Mouse (Mus musculus) kidney, embryonic 15.5 days (tissue): Measurements from ENCODE around the gene Prpsap1. TPM values are rescaled to one million over a fixed set of nuclear protein-coding genes. Genes with fewer than 3 reads are reported as not detected.

Source experiments
- ATAC-seq: fragments of 200-750 bp; cut with Nextera tagmentation; replicated peaks from 2 replicates; pipeline ENCODE4 v1.8.0; 2017; ENCODE audit warnings: moderate TSS enrichment; ENCODE audit not compliant: low FRiP score
- H3K27ac ChIP-seq: fragments of 300-500 bp; sonication (generic); 2 replicates; pipeline ENCODE4 v1.5.1; 2015; ENCODE audit warnings: mild to moderate bottlenecking, inconsistent platforms
- H3K27me3 ChIP-seq: fragments of 300-500 bp; sonication (generic); 2 replicates; pipeline ENCODE4 v1.6.1; 2015; ENCODE audit warnings: inconsistent platforms
- H3K36me3 ChIP-seq: fragments of 300-500 bp; sonication (generic); 2 replicates; pipeline ENCODE4 v1.6.1; 2015; ENCODE audit warnings: inconsistent platforms
- H3K4me1 ChIP-seq: fragments of 300-500 bp; sonication (generic); 2 replicates; pipeline ENCODE4 v1.6.1; 2015; ENCODE audit warnings: inconsistent platforms
- H3K4me2 ChIP-seq: fragments of 300-500 bp; sonication (generic); 2 replicates; pipeline ENCODE4 v1.6.1; 2015; ENCODE audit warnings: moderate library complexity, mild to moderate bottlenecking, inconsistent platforms
- H3K4me3 ChIP-seq: fragments of 300-500 bp; sonication (generic); replicated peaks from 2 replicates; pipeline ENCODE4 v1.5.1; 2015; ENCODE audit warnings: mild to moderate bottlenecking, inconsistent platforms
- H3K9ac ChIP-seq: fragments of 300-500 bp; sonication (generic); 2 replicates; pipeline ENCODE4 v1.6.1; 2015; ENCODE audit warnings: mild to moderate bottlenecking, inconsistent platforms
- H3K9me3 ChIP-seq: fragments of 300-500 bp; sonication (generic); replicated peaks from 2 replicates; pipeline ENCODE4 v1.6.1; 2016; ENCODE audit warnings: inconsistent platforms
- WGBS: fragments of 180-500 bp; shearing (Covaris S2); methylation state at CpG from one replicate; pipeline ENCODE4 v1.1.7; 2015; ENCODE audit warnings: mixed read lengths; 5-methylcytosine and 5-hydroxymethylcytosine counted together
- polyA plus RNA-seq: library from polyadenylated mRNA; unstranded; fragments of >200 nt; fragmentation: Nextera tagmentation; extraction: Ambion mirVana; gene quantifications from 2 replicates; pipeline ENCODE4 v1.2.1, GENCODE M21; 2015

Gene Prpsap1
- polyA plus RNA-seq, 1 experiment from 2014 or later: 208 TPM

DNA sequence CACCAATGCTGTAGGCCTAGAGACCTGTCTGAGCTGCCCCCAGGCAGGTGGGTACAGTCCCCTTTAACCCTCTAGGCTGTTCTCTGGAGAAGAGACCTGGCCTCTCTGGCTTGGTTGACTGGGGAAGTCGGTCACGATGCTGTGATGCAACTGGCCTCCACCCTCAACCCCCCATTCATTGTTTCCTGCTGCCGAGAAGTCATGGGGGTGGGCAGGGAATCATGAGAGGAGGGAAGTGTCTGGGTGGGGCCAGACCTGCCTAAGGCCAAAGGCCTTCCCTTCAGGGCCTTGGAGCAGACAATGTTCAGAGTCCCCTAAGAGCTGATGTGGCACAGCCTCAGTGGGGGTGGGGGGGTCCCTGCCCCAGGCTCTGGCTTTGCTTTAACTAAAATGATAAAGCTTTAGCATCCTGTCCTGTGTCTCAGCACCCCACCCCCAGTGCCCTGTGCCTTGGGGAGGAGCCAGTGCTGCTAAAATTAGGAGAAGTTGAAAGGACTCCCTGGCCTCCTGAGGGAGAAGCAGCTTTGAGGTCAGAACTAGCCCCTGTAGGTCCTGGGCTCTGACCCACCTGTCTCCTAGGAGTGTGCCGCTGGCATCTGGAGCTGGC is 57.2 kb downstream of the Prpsap1 start:
- Histone ChIP-seq H3K27me3 (no peaks in the 10 kb centered on the region), H3K4me1 (peaks cover 57% of the 10 kb centered on the region), H3K9me3 (no peaks in the 10 kb centered on the region), H3K4me2 (peak overlapping the region; percentile 67), H3K4me3 (peak overlapping the region; percentile 91; the same call in 1 of the 2 replicates), H3K36me3 (peaks cover 34% of the 10 kb centered on the region), H3K27ac (peak overlapping the region; percentile 94; the same call in 1 of the 2 replicates), H3K9ac (peak overlapping the region; percentile 0; the same call in 1 of the 2 replicates)
- no peak for ATAC-seq
- WGBS: 46% methylated on average over 4 of the region's 4 CpGs

DNA sequence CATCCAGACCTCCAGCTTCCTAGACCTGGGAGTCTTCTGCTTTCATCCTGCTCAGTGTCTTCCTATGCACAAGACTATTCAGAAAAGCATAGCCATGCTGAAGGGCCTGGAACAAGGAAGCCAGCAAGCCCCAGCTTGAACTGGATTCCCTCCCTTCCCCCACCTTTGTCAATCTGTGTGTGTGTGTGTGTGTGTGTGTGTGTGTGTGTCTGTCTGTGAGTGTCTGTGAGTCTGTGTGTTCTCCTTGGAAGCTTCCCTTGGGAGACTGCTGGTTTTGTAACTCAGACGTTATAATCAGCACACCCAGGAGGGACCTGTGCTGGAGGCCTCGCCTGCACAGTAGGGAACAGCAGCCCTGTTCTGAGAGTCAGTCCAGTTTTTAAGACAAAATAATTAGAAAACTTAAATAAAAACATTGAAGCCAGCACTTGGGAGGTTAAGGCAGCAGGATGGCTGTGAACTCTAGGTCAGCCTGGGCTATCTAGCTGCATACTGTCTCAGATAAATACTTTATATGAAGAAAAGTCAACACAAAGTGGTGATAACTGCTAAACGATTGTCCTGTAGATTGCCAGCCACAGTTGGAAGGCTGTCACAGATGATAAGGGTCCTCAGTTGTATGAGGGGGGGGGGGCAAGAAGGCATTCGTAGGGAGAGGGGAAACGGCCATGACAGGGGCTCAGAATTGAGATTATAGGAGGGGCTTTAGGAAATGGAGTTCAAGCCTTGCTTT is 57.8 kb downstream of the Prpsap1 start:
- Histone ChIP-seq H3K4me3 (peak overlapping the region; percentile 91), H3K36me3 (peaks cover 34% of the 10 kb centered on the region), H3K9me3 (no peaks in the 10 kb centered on the region), H3K4me2 (peak overlapping the region; percentile 67), H3K4me1 (peaks cover 59% of the 10 kb centered on the region), H3K27me3 (no peaks in the 10 kb centered on the region), H3K9ac (peak overlapping the region; percentile 0; the same call in 1 of the 2 replicates), H3K27ac (peak overlapping the region; percentile 94)
- 61% methylated on average over 5 of the region's 5 CpGs for WGBS
- ATAC-seq: no peak

DNA sequence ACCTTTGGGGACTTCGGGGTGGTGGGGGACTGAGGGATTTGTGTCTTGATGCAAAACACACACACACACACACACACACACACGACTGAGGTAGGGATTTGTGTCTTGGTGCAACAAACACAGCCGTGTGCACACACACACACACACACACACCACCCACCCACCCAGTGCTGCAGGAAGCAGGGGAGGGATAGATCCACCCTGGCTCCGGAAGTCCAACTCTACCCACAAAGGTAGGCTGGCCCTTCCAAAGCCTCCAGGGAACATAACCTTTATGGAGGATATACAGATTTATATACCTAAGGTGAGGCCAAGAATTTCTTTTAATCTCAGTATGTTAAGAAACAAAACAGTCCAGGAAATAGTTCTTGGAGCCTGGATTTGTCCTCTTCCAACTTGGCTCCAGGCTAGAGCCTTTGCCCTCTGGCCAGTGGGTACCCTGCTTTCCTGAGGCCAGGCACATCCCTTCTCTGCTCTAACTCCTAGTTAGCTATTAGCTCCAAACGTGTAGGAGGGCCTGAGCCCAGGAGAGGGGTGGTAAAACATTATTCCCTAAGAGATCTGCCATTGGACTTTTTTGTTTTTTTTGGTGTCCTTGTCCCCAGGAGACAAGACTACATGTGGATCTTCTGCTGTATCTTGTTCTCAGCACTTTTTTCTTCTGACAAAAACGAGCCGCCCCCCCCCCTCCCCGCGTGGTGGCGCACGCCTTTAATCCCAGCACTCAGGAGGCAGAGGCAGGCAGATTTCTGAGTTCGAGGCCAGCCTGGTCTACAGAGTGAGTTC is 58.8 kb downstream of the Prpsap1 start:
- H3K4me3 ChIP-seq: peak overlapping the region; percentile 91
- H3K9me3 ChIP-seq: no peaks in the 10 kb centered on the region
- H3K36me3 ChIP-seq: peaks cover 34% of the 10 kb centered on the region
- no peak for ATAC-seq
- H3K4me1 ChIP-seq: peaks cover 55% of the 10 kb centered on the region
- peak overlapping the region; percentile 89 for H3K9ac ChIP-seq
- no peaks in the 10 kb centered on the region for H3K27me3 ChIP-seq
- peak overlapping the region; percentile 67 for H3K4me2 ChIP-seq
- peak overlapping the region; percentile 94 for H3K27ac ChIP-seq
- 44% methylated on average over 12 of the region's 12 CpGs for WGBS

DNA sequence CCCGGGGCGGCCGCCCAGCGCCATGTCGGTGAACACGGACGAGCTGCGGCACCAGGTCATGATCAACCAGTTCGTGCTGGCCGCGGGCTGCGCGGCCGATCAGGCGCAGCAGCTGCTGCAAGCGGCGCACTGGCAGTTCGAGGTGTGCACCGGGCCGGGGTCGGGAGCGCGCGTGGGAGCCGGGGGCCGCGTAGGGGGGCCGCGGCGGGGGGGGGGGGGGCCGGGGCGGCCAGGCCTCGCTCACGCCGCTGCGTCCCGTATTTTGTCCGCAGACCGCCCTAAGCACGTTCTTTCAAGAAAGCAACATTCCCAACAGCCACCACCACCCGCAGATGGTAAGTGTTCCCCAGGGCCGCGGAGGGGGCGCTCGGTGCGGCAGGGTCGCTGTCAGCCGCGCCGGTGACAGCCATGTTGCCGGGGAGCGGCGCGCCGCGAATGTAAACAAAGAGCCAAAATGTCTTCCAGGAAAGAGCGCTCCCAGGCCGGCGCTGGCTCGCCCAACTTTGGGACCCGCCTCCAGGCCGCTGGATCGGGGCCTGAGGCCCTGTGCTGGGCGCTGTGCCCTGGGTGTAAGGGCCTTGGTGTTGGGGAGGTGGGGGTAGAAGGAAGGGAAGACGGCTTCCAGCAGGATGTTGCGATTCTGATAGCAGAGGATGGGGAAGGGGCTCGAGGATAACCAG is 59.6 kb downstream of the Prpsap1 start:
- H3K4me2 ChIP-seq: peak overlapping the region; percentile 67
- H3K4me1 ChIP-seq: peaks cover 52% of the 10 kb centered on the region
- H3K27me3 ChIP-seq: no peaks in the 10 kb centered on the region
- peak overlapping the region; percentile 94 for H3K27ac ChIP-seq
- H3K4me3 ChIP-seq: peak overlapping the region; percentile 91
- peaks cover 29% of the 10 kb centered on the region for H3K36me3 ChIP-seq
- 0% methylated on average over 57 of the region's 67 CpGs for WGBS
- no peaks in the 10 kb centered on the region for H3K9me3 ChIP-seq
- H3K9ac ChIP-seq: peak overlapping the region; percentile 89
- ATAC-seq: peak; percentile 15

DNA sequence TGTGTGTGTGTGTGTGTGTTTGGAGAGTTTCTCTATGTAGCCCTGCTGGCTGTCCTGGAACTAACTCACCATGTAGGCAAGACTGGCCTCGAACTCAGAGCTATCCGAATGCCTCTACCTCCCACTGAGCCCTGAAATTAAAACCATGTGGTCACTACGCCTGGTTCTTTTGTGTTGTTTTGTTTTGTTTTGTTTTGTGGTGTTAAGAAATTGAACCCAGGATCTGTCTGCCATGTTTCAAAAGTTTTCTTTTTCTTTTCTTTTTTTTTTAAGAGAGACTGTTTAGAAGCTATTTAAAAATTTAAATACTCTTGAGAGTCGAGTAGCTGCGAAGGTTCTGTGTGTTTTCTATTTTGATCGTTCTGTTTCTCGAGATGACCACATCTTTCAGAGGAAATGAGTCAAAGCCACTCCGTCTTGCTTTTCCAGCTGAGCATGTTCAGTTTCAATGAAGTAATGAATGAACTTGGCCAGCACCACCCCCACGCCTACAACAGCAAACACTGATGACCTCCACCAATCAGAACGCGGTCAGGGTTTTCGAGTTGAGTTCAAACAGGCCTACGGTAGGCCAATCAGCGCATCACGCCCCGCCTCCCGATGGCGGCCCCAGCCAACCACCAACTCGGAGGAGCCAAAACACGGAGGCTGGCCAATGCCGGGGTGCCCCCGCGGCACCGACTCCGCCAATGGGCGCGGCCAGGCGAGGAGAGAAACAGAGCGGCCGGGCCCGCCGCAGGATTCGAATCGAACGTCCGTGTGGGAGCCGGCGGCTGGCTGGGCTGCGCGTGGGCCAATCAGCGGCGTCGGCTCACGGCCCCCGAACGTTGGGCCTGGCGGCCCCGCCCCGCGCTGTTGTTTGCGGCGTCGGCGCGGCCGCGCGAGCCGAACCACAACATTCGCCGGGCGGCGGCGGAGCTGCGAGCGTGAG is 60.4 kb downstream of the Prpsap1 start, which contains the start of gene Ubald2:
Gene Ubald2 (plus strand): TSS at position 739 of the 931 bp plus-strand sequence.
- peak within 1 kb of the TSS; percentile 89 for H3K9ac ChIP-seq
- peak within 1 kb of the TSS; percentile 67 for H3K4me2 ChIP-seq
- 2% methylated on average over 65 of the region's 66 CpGs for WGBS
- peak; percentile 96 for ATAC-seq
- peak within 1 kb of the TSS; percentile 91 for H3K4me3 ChIP-seq
- peak within 1 kb of the TSS; percentile 94 for H3K27ac ChIP-seq
- H3K27me3 ChIP-seq: no peaks in the 10 kb centered on the region
- peaks cover 22% of the 10 kb centered on the region for H3K36me3 ChIP-seq
- peaks cover 55% of the 10 kb centered on the region for H3K4me1 ChIP-seq
- no peaks in the 10 kb centered on the region for H3K9me3 ChIP-seq

DNA sequence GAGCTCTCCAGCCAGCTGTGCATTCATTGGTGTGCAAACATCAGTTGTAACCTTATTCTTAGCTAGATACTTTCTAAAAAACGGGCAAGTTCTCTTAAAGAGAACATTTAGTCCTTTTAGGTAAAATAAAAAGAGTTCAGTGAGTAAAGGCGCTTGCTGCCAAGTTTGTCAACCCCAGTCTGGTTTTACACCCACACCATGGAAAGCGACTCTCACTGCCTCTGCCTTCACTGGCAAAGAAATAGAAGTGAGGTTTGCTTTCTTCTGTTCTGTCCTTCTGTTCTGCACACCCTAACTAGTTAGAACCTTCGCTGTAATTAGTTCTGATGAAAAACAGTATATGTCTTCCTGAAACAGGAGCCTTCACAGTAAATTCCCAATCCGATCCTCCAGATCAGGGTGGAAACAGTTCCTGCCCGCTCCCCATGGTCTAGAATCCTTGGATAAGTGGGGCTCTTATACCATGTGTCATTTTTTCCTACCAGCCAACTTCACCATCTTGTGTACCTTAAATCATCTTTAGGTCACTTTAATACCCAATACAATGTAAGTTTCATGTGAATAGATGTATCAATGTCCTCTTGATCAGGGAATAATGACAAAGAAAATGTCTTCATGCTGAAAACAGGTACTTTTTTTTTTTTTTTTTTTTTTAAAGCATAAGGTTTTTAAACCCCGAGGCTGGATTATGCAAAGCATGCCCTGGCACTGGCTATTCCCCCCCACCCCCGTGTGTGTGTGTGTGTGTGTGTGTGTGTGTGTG is 61.2 kb downstream of the Prpsap1 start:
- Histone ChIP-seq H3K4me3 (no peak overlapping the region), H3K36me3 (peaks cover 21% of the 10 kb centered on the region), H3K9ac (no peak overlapping the region), H3K9me3 (no peaks in the 10 kb centered on the region), H3K4me1 (peaks cover 58% of the 10 kb centered on the region), H3K27me3 (no peaks in the 10 kb centered on the region), H3K4me2 (peak overlapping the region; percentile 50), H3K27ac (peak overlapping the region; percentile 94; the same call in 1 of the 2 replicates)
- no peak for ATAC-seq
- 72% methylated on average over 8 of the region's 8 CpGs for WGBS

DNA sequence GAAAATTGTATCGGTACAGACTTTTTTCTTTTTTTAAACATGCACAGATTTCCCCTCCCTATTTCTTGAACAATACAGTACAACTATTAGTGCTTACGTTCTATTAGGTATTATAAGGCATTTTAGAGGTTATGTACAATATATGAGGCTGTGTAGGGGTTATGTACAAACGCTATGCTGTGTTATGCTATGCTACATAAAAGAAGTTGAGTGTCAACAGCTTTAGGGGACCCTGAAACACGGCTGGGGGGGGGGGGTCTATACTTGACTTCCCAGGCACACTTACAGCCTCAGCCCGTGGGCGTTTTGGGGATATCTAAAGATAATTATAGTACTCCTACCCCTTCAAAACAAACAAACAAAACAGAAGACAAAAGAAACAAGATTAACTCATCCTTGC is 61.9 kb downstream of the Prpsap1 start:
- Histone ChIP-seq H3K4me2 (no peak overlapping the region), H3K36me3 (peaks cover 15% of the 10 kb centered on the region), H3K9ac (no peak overlapping the region), H3K4me3 (no peak overlapping the region), H3K27me3 (no peaks in the 10 kb centered on the region), H3K9me3 (no peaks in the 10 kb centered on the region), H3K27ac (peak overlapping the region; percentile 61; the same call in 1 of the 2 replicates), H3K4me1 (peaks cover 51% of the 10 kb centered on the region)
- WGBS: 72% methylated on average over 6 of the region's 6 CpGs
- no peak for ATAC-seq

DNA sequence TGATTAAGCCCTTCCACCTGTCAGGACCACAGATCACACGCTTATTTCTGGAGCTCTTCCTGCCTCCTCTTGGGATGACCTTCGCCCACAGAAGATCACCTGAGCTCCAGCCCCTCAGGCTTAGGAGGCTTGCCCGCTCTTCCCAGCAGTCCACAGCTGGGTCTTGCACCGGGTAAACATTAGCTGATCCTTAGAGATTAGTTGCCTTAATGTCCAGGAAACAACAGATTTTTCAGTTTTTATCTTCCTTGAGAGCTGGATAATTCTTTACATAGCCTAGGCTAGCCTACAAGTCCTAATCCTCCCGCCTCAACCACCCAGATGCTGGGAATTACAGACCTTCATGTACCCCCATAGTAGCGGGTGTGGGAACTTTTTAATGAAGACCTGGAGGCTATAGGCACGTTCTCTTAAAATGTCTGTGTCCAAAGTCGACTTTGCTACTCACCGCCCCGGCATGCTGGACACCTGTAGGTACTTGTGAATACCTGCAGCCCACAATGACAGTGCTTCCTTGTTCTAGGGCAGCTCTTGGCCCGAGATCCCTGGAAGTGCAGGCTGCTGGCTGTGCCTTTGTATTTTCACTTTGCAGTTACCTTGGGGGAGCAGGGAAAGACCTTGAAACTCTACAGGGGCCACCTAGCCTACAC is 62.4 kb downstream of the Prpsap1 start:
- Histone ChIP-seq H3K9me3 (no peaks in the 10 kb centered on the region), H3K4me1 (peaks cover 45% of the 10 kb centered on the region), H3K27me3 (no peaks in the 10 kb centered on the region), H3K4me2 (peak overlapping the region; percentile 36; the same call in 1 of the 2 replicates), H3K4me3 (no peak overlapping the region), H3K9ac (no peak overlapping the region), H3K27ac (peak overlapping the region; percentile 61; the same call in 1 of the 2 replicates), H3K36me3 (peaks cover 9% of the 10 kb centered on the region)
- 56% methylated on average over 11 of the region's 11 CpGs for WGBS
- no peak for ATAC-seq

DNA sequence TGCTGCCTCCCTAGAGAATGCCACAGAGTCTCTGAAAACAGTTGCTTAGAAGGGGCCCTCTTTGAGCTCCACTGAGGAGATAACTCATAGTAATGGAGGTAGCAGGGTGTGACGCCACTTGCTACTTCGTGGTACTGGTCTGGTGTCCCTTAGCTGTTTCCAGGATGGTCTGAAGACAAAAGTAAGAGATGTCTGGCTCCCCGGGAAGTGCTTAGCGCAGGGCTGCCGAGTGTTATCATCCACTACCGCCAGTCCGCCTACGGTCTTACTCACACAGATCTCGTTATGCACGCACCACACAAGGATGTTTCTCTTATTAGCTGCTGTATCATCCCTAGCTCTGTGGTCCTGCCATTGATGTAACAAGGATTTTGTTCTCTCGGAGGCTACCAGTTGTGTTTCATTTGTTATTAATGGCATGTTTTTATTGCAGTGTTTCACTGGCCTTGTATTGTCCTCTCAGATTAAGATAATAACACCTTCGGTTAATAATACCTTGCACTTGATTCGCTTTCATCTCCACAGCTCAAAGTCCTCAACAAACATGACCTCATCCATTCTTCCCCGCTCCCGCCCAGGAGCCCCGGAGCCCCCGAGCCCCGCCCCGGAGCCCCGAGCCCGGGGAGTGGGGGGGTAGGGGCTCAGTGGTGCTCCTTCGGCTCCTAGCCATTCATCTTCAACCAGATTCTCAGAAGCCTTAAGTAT is 63.1 kb downstream of the Prpsap1 start:
- no peaks in the 10 kb centered on the region for H3K9me3 ChIP-seq
- 45% methylated on average over 22 of the region's 22 CpGs for WGBS
- no peak overlapping the region for H3K9ac ChIP-seq
- ATAC-seq: no peak
- peaks cover 3% of the 10 kb centered on the region; the same call in 1 of the 2 replicates for H3K36me3 ChIP-seq
- peak overlapping the region; percentile 61; the same call in 1 of the 2 replicates for H3K27ac ChIP-seq
- no peak overlapping the region for H3K4me3 ChIP-seq
- H3K27me3 ChIP-seq: no peaks in the 10 kb centered on the region
- H3K4me1 ChIP-seq: peaks cover 39% of the 10 kb centered on the region
- H3K4me2 ChIP-seq: peak overlapping the region; percentile 36; the same call in 1 of the 2 replicates
